Mouse (Mus musculus) myocyte (in vitro differentiated cells): ENCODE results near the gene Tekt1.

Experiments
- MYOG ChIP-seq, 3 experiments: IDR thresholded peaks; one replicate each; pipeline ENCODE4 v1.6.1; 2011; ENCODE audit warnings: control low read depth in 2 of 3, low read depth in 2 of 3, mild to moderate bottlenecking in 2 of 3; ENCODE audit not compliant: insufficient read length in 2 of 3, control insufficient read depth in 1 of 3, insufficient read depth in 1 of 3
- POLR2A ChIP-seq: IDR thresholded peaks from one replicate; pipeline ENCODE4 v1.6.1; 2011; ENCODE audit warnings: low read depth, mild to moderate bottlenecking, control low read depth, moderate library complexity; ENCODE audit not compliant: insufficient read length
- TCF12 ChIP-seq: IDR thresholded peaks from one replicate; pipeline ENCODE4 v1.6.1; 2011; ENCODE audit warnings: mild to moderate bottlenecking, control low read depth; ENCODE audit not compliant: poor library complexity, insufficient read depth, severe bottlenecking
- USF1 ChIP-seq: IDR thresholded peaks from one replicate; pipeline ENCODE4 v1.6.1; 2011; ENCODE audit warnings: low read depth, mild to moderate bottlenecking, control low read depth, moderate library complexity

DNA sequence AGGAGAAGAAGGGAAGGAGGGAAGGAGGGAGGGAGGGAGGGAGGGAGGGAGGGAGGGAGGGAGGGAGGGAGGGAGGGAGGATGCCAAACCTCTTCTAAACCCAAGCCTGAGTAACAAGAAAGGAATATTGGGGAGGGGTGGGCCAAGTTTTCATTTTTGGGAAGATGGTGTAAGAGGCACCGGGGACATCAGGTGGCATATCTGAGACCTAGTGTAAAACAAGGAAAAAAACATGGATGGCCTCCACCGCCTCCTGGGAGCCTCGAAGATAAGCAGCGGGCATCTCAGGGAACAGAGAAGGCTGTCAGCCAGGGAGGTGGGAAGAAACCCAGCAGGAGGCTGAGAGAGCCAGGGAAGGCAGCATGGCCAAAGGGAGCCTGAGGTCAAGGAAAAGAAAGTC is 43.3 kb upstream of the Tekt1 start:
- no peak for TF ChIP-seq POLR2A
- TF ChIP-seq MYOG (IDR thresholded peaks at IDR 0.05; ENCODE audit: control insufficient read depth in 1 of 3, insufficient read depth in 1 of 3, insufficient read length in 2 of 3, low read depth in 2 of 3) = no peak
- no peak for TF ChIP-seq TCF12
- no peak for TF ChIP-seq USF1
